Mouse (Mus musculus): ENCODE measurements around the gene Aip. TPM values are rescaled to one million over a fixed set of nuclear protein-coding genes. Genes with fewer than 3 reads are reported as not detected.

Aip gene
- polyA plus RNA-seq, 1 experiment from 2014 or later, result 94.5 TPM

DNA sequence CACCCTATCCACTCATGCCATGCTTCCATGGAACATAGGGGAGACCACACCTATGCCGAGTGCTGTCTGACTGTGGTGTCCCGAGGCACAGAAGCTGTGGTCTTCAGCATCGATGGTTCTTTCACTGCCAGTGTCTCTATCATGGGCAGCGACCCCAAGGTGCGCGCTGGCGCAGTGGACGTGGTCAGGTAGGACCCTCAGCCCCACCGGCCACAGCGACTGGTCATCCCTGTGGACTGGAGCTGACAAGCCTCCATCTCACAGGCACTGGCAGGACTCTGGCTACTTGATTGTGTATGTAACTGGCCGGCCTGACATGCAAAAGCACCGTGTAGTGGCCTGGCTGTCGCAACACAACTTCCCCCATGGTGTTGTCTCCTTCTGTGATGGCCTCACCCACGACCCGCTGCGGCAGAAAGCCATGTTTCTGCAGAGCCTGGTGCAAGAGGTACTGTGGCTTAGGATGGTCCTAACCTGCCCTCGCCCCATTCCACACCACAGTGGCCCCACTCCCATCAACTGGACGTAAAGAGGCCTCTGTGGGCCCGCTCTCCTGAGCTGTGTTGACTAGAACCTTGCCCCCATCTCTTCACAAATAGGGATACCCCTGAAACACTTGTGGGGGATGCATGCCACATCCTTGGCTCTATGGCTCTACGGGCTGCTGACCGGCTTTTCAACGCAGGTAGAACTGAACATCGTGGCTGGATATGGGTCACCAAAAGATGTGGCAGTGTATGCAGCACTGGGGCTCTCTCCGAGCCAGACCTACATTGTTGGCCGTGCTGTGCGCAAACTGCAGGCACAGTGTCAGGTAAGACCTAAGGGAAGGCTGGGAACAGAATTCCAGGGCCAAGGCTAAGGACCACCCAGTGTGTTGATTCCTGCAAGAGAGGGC, 13.3 kb downstream of the Aip start:
- Histone ChIP-seq H3K36me3 (ENCODE audit: insufficient read depth) (peaks cover 54% of the 10 kb centered on the region), H3K4me2 (no peak overlapping the region), H3K27me3 (ENCODE audit: insufficient read depth, low read length) (no peaks in the 10 kb centered on the region), H3K4me3 (ENCODE audit: low read depth, low read length) (no peak overlapping the region), H3K9me3 (ENCODE audit: low read depth, low read length) (no peaks in the 10 kb centered on the region), H3K27ac (ENCODE audit: low read depth) (no peak overlapping the region), H3K4me1 (ENCODE audit: insufficient read depth) (no peaks in the 10 kb centered on the region), H3K9ac (no peak overlapping the region)
- no peak for TF ChIP-seq CTCF (IDR thresholded peaks at IDR 0.05; ENCODE audit: low read depth)
- ATAC-seq (ENCODE audit: insufficient read depth) (no peak), DNase-seq (no peak)
- WGBS, result 94% methylated on average over 26 of the region's 26 CpGs

GRCm38 (mm10) chr19:4108535-4108934, 17.1 kb downstream of the Aip start:
- Histone ChIP-seq H3K9me3 (ENCODE audit: low read depth, low read length) (no peaks in the 10 kb centered on the region), H3K27ac (ENCODE audit: low read depth) (no peak overlapping the region), H3K4me1 (ENCODE audit: insufficient read depth) (no peaks in the 10 kb centered on the region), H3K4me3 (ENCODE audit: low read depth, low read length) (no peak overlapping the region), H3K36me3 (ENCODE audit: insufficient read depth) (peaks cover 17% of the 10 kb centered on the region; the same call in 1 of the 2 replicates), H3K9ac (no peak overlapping the region), H3K27me3 (ENCODE audit: insufficient read depth, low read length) (no peaks in the 10 kb centered on the region), H3K4me2 (no peak overlapping the region)
- TF ChIP-seq CTCF (IDR thresholded peaks at IDR 0.05; ENCODE audit: low read depth), result no peak
- DNase-seq (no peak), ATAC-seq (ENCODE audit: insufficient read depth) (no peak)
- 82% methylated on average over 9 of the region's 9 CpGs for WGBS

DNA sequence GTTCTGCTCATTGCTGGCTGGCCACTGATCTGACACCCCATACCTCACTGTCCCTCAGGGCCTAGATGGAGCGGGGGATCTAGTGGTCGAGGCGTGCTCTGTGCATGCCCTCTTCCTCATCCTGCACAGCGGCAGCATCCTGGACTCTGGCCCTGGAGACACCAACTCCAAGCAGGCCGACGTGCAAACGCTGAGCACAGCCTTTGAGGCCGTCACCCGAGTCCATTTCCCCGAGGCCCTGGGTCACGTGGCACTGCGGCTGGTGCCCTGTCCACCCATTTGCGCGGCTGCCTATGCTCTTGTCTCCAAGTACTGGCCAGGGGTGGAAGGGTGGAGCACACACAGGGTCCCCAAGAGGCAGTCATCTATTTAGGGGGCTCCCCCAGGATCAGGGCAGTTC, 19.0 kb downstream of the Aip start:
- no peak for DNase-seq
- no peak for TF ChIP-seq CTCF (IDR thresholded peaks at IDR 0.05; ENCODE audit: low read depth)
- no peak overlapping the region for H3K9ac ChIP-seq
- ATAC-seq (ENCODE audit: insufficient read depth), result no peak
- H3K27ac ChIP-seq (ENCODE audit: low read depth), result no peak overlapping the region
- 86% methylated on average over 14 of the region's 14 CpGs for WGBS
- no peak overlapping the region for H3K4me2 ChIP-seq
- H3K4me1 ChIP-seq (ENCODE audit: insufficient read depth), result no peaks in the 10 kb centered on the region
- H3K27me3 ChIP-seq (ENCODE audit: insufficient read depth, low read length), result peaks cover 6% of the 10 kb centered on the region
- no peaks in the 10 kb centered on the region for H3K9me3 ChIP-seq (ENCODE audit: low read depth, low read length)
- H3K36me3 ChIP-seq (ENCODE audit: insufficient read depth), result no peaks in the 10 kb centered on the region
- H3K4me3 ChIP-seq (ENCODE audit: low read depth, low read length), result no peak overlapping the region

DNA sequence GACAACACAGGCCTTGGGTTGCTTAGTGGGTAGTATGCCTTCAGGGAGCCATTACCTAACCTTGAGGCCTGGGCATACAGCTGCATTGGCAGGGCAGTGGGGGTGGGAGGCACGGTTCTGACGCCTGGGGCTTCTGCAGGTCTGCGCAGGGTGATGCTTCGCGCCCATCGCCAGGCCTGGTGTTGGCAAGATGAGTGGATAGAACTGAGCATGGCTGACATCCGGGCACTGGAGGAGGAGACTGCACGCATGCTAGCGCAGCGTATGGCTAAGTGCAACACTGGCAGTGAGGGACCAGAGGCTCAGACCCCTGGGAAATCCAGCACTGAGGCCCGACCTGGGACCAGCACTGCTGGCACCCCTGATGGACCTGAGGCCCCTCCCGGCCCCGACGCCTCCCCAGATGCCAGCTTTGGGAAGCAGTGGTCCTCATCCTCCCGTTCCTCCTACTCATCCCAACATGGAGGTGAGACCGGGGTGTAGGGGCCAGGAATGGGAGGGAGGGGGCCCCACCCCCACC, 20.9 kb downstream of the Aip start:
- Histone ChIP-seq H3K9ac (no peak overlapping the region), H3K4me1 (ENCODE audit: insufficient read depth) (peaks cover 7% of the 10 kb centered on the region; the same call in 1 of the 2 replicates), H3K9me3 (ENCODE audit: low read depth, low read length) (no peaks in the 10 kb centered on the region), H3K36me3 (ENCODE audit: insufficient read depth) (no peaks in the 10 kb centered on the region), H3K27ac (ENCODE audit: low read depth) (no peak overlapping the region), H3K4me3 (ENCODE audit: low read depth, low read length) (no peak overlapping the region), H3K4me2 (no peak overlapping the region), H3K27me3 (ENCODE audit: insufficient read depth, low read length) (peaks cover 26% of the 10 kb centered on the region)
- WGBS, result 88% methylated on average over 16 of the region's 16 CpGs
- DNase-seq (no peak), ATAC-seq (ENCODE audit: insufficient read depth) (no peak)
- no peak for TF ChIP-seq CTCF (IDR thresholded peaks at IDR 0.05; ENCODE audit: low read depth)

GRCm38 (mm10) chr19:4103792-4104191, 21.9 kb downstream of the Aip start:
- no peaks in the 10 kb centered on the region for H3K9me3 ChIP-seq (ENCODE audit: low read depth, low read length)
- peaks cover 13% of the 10 kb centered on the region; the same call in 1 of the 2 replicates for H3K4me1 ChIP-seq (ENCODE audit: insufficient read depth)
- H3K27ac ChIP-seq (ENCODE audit: low read depth), result no peak overlapping the region
- no peak for ATAC-seq (ENCODE audit: insufficient read depth)
- H3K4me3 ChIP-seq (ENCODE audit: low read depth, low read length), result no peak overlapping the region
- H3K4me2 ChIP-seq, result no peak overlapping the region
- no peaks in the 10 kb centered on the region for H3K36me3 ChIP-seq (ENCODE audit: insufficient read depth)
- no peak for TF ChIP-seq CTCF (IDR thresholded peaks at IDR 0.05; ENCODE audit: low read depth)
- H3K9ac ChIP-seq, result no peak overlapping the region
- H3K27me3 ChIP-seq (ENCODE audit: insufficient read depth, low read length), result peaks cover 31% of the 10 kb centered on the region
- DNase-seq, result no peak
- WGBS, result 53% methylated on average over 3 of the region's 3 CpGs

- TF ChIP-seq CTCF (IDR thresholded peaks at IDR 0.05; ENCODE audit: low read depth), result no peak
- no peaks in the 10 kb centered on the region for H3K9me3 ChIP-seq (ENCODE audit: low read depth, low read length)
- H3K27ac ChIP-seq (ENCODE audit: low read depth), result no peak overlapping the region
- ATAC-seq (ENCODE audit: insufficient read depth) (no peak), DNase-seq (no peak)
- H3K4me1 ChIP-seq (ENCODE audit: insufficient read depth), result peaks cover 13% of the 10 kb centered on the region; the same call in 1 of the 2 replicates
- no peak overlapping the region for H3K4me3 ChIP-seq (ENCODE audit: low read depth, low read length)
- H3K27me3 ChIP-seq (ENCODE audit: insufficient read depth, low read length), result peaks cover 31% of the 10 kb centered on the region
- H3K4me2 ChIP-seq, result no peak overlapping the region
- no peaks in the 10 kb centered on the region for H3K36me3 ChIP-seq (ENCODE audit: insufficient read depth)
- no peak overlapping the region for H3K9ac ChIP-seq
- 92% methylated on average over 18 of the region's 18 CpGs for WGBS
These were observed 22.4 kb downstream of the Aip start for GRCm38 (mm10) chr19:4103294-4103693.

GRCm38 (mm10) chr19:4102626-4103025, 23.0 kb downstream of the Aip start:
- Histone ChIP-seq H3K4me3 (ENCODE audit: low read depth, low read length) (no peak overlapping the region), H3K36me3 (ENCODE audit: insufficient read depth) (no peaks in the 10 kb centered on the region), H3K27ac (ENCODE audit: low read depth) (no peak overlapping the region), H3K4me2 (no peak overlapping the region), H3K27me3 (ENCODE audit: insufficient read depth, low read length) (peaks cover 31% of the 10 kb centered on the region), H3K9me3 (ENCODE audit: low read depth, low read length) (no peaks in the 10 kb centered on the region), H3K4me1 (ENCODE audit: insufficient read depth) (peaks cover 13% of the 10 kb centered on the region; the same call in 1 of the 2 replicates), H3K9ac (no peak overlapping the region)
- TF ChIP-seq CTCF (IDR thresholded peaks at IDR 0.05; ENCODE audit: low read depth), result no peak
- DNase-seq, result no peak
- no peak for ATAC-seq (ENCODE audit: insufficient read depth)
- WGBS, result 89% methylated on average over 12 of the region's 12 CpGs

All from lung, embryonic 14.5 days (tissue).